Mouse (Mus musculus) intestine, postnatal 0 days (tissue): ENCODE results near the gene Drc3. TPM values are rescaled to one million over a fixed set of nuclear protein-coding genes. Genes with fewer than 3 reads are reported as not detected.
A peak's percentile ranks its signal among the peaks of the same experiment; 100 is the strongest.

Experiments
- ATAC-seq: fragments of 200-750 bp; cut with Nextera tagmentation; 2 replicates; pipeline ENCODE4 v1.8.0; 2017; ENCODE audit warnings: mild to moderate bottlenecking, moderate TSS enrichment, moderate library complexity
- H3K27ac ChIP-seq: fragments of 300-500 bp; sonication (generic); 2 replicates; pipeline ENCODE4 v1.5.1; 2014; ENCODE audit warnings: mild to moderate bottlenecking, low read depth, low read length, moderate library complexity
- H3K27me3 ChIP-seq: fragments of 300-500 bp; sonication (generic); replicated peaks from 2 replicates; pipeline ENCODE4 v1.6.1; 2014; ENCODE audit warnings: low read length, mixed read lengths; ENCODE audit not compliant: control insufficient read depth, insufficient read depth
- H3K36me3 ChIP-seq: fragments of 300-500 bp; sonication (generic); 2 replicates; pipeline ENCODE4 v1.6.1; 2014; ENCODE audit warnings: mild to moderate bottlenecking, moderate library complexity; ENCODE audit not compliant: control insufficient read depth, insufficient read depth
- H3K4me1 ChIP-seq: fragments of 300-500 bp; sonication (generic); replicated peaks from 2 replicates; pipeline ENCODE4 v1.6.1; 2014; ENCODE audit warnings: antibody characterized with exemption, low read length, mixed read lengths; ENCODE audit not compliant: control insufficient read depth, insufficient read depth
- H3K4me2 ChIP-seq: fragments of 300-500 bp; sonication (generic); replicated peaks from 2 replicates; pipeline ENCODE4 v1.6.1; 2014; ENCODE audit warnings: low read depth, mild to moderate bottlenecking, moderate library complexity
- H3K4me3 ChIP-seq: fragments of 300-500 bp; sonication (generic); 2 replicates; pipeline ENCODE4 v1.5.1; 2014; ENCODE audit warnings: low read depth, low read length
- H3K9ac ChIP-seq: fragments of 300-500 bp; sonication (generic); 2 replicates; pipeline ENCODE4 v1.6.1; 2014; ENCODE audit warnings: mild to moderate bottlenecking, low read depth, low read length
- H3K9me3 ChIP-seq: fragments of 300-500 bp; sonication (generic); 2 replicates; pipeline ENCODE4 v1.6.1; 2016; ENCODE audit warnings: mixed run types; ENCODE audit not compliant: control insufficient read depth
- CTCF ChIP-seq: sonication (generic); IDR thresholded peaks from 2 replicates; pipeline ENCODE4 v1.5.1; 2016; ENCODE audit warnings: low read depth, mild to moderate bottlenecking, control low read depth, antibody characterized with exemption, moderate library complexity
- WGBS: fragments of 180-500 bp; shearing (Covaris S2); extraction: QIAGEN DNeasy Blood & Tissue Kit; methylation state at CpG from one replicate; pipeline ENCODE4 v1.1.7; 2014; 5-methylcytosine and 5-hydroxymethylcytosine counted together
- polyA plus RNA-seq: library from polyadenylated mRNA; unstranded; fragments of >200 nt; fragmentation: Nextera tagmentation; extraction: Ambion mirVana; gene quantifications from 2 replicates; pipeline ENCODE4 v1.2.1, GENCODE M21; 2015

Drc3 gene
- polyA plus RNA-seq, 1 experiment from 2014 or later, result 1.7 TPM

GRCm38 (mm10) chr11:60360631-60361201, 7.6 kb downstream of the Drc3 start:
- TF ChIP-seq CTCF, result no peak

GRCm38 (mm10) chr11:60366239-60367019, 13.3 kb downstream of the Drc3 start:
- Histone ChIP-seq H3K4me1 (no peaks in the 10 kb centered on the region), H3K9me3 (no peaks in the 10 kb centered on the region), H3K36me3 (no peaks in the 10 kb centered on the region), H3K4me3 (no peak overlapping the region), H3K9ac (no peak overlapping the region), H3K4me2 (no peak overlapping the region), H3K27ac (no peak overlapping the region), H3K27me3 (no peaks in the 10 kb centered on the region)
- no peak for TF ChIP-seq CTCF
- 43% methylated on average over 16 of the region's 16 CpGs for WGBS
- no peak for ATAC-seq

More at GRCm38 (mm10) chr11:60360631-60361201, 7.6 kb downstream of the Drc3 start:
- H3K4me3 ChIP-seq, result no peak overlapping the region
- H3K9me3 ChIP-seq, result no peaks in the 10 kb centered on the region
- H3K27ac ChIP-seq, result no peak overlapping the region
- H3K27me3 ChIP-seq, result no peaks in the 10 kb centered on the region
- no peaks in the 10 kb centered on the region for H3K4me1 ChIP-seq
- H3K4me2 ChIP-seq, result no peak overlapping the region
- no peak overlapping the region for H3K9ac ChIP-seq
- H3K36me3 ChIP-seq, result no peaks in the 10 kb centered on the region
- WGBS, result 63% methylated on average over 5 of the region's 5 CpGs
- ATAC-seq, result no peak

- H3K27ac ChIP-seq, result no peak overlapping the region
- no peak overlapping the region for H3K4me2 ChIP-seq
- no peak overlapping the region for H3K4me3 ChIP-seq
- TF ChIP-seq CTCF, result peak; percentile 57
- ATAC-seq, result no peak
- H3K27me3 ChIP-seq, result no peaks in the 10 kb centered on the region
- H3K36me3 ChIP-seq, result no peaks in the 10 kb centered on the region
- H3K9ac ChIP-seq, result no peak overlapping the region
- H3K4me1 ChIP-seq, result no peaks in the 10 kb centered on the region
- WGBS, result 57% methylated on average over 3 of the region's 3 CpGs
- H3K9me3 ChIP-seq, result no peaks in the 10 kb centered on the region
Measured at GRCm38 (mm10) chr11:60367256-60367655, 14.1 kb downstream of the Drc3 start.

DNA sequence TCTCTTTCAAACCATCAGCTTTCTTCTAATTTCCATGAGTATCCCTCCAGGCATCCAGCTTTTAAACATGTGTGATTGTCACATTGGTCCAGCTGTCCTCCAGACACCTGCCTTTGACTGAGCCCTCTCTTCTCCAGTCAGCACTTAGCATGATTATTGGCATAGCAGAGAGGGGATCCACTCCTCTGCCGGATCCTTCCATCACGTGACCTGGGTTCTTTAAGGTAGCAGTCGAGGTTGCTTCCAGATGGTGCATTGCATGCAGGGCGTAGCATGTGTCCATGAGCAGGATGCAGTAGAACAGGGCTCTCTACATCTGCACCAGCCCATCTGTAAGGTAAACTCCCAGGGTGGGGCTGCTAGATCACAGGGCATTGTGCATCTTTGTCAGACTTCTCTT, 15.8 kb downstream of the Drc3 start:
- no peaks in the 10 kb centered on the region for H3K36me3 ChIP-seq
- TF ChIP-seq CTCF, result no peak
- ATAC-seq, result no peak
- H3K27ac ChIP-seq, result no peak overlapping the region
- WGBS, result 68% methylated on average over 4 of the region's 4 CpGs
- no peaks in the 10 kb centered on the region for H3K9me3 ChIP-seq
- H3K4me3 ChIP-seq, result no peak overlapping the region
- H3K9ac ChIP-seq, result no peak overlapping the region
- H3K27me3 ChIP-seq, result no peaks in the 10 kb centered on the region
- H3K4me1 ChIP-seq, result no peaks in the 10 kb centered on the region
- H3K4me2 ChIP-seq, result no peak overlapping the region

DNA sequence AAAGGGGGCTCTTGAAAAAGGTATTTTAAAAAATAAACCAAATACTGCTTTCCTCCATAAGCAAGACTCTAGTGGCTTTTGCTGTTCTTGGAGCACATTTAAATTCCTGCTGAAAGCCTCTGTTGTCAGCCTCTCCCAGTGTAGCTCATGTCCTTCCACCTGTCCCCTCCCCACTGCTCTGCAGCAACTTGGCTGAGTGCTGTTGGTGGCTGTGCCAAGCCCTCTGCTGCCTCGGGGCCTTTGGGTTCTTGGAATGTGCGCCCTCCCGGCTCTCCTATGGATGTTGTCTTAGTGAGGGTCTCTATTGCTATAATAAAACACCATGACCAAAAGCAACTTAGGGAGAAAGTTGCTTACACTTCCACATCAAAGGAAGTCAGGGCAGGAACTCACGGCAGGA, 16.3 kb downstream of the Drc3 start:
- no peak overlapping the region for H3K4me2 ChIP-seq
- H3K36me3 ChIP-seq, result no peaks in the 10 kb centered on the region
- H3K4me3 ChIP-seq, result no peak overlapping the region
- H3K27me3 ChIP-seq, result no peaks in the 10 kb centered on the region
- TF ChIP-seq CTCF, result no peak
- 65% methylated on average over 4 of the region's 4 CpGs for WGBS
- ATAC-seq, result no peak
- no peak overlapping the region for H3K9ac ChIP-seq
- H3K4me1 ChIP-seq, result no peaks in the 10 kb centered on the region
- H3K9me3 ChIP-seq, result no peaks in the 10 kb centered on the region
- no peak overlapping the region for H3K27ac ChIP-seq

DNA sequence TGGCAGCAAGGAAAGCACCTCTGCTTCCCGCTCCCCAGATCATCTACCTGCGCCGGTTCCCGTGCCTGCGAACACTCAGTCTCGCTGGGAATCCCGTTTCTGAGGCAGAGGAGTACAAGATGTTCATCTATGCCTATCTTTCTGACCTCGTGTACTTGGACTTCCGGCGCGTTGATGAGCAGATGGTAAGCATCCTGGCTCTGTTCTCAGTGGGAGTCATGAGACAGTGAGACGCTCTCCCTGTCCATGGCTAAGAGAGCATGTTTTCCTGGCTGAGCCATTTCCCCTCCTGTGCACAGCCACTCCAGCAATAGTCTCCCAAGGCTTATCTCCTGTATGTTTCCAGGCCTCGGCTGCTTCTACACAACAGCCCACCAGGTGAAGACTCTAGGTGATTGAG, 17.3 kb downstream of the Drc3 start:
- WGBS, result 77% methylated on average over 13 of the region's 13 CpGs
- no peak for TF ChIP-seq CTCF

More for the DNA sequence above, 17.3 kb downstream of the Drc3 start:
- no peaks in the 10 kb centered on the region for H3K27me3 ChIP-seq
- H3K27ac ChIP-seq, result no peak overlapping the region
- no peaks in the 10 kb centered on the region for H3K4me1 ChIP-seq
- no peak for ATAC-seq
- no peak overlapping the region for H3K9ac ChIP-seq
- no peak overlapping the region for H3K4me3 ChIP-seq
- no peaks in the 10 kb centered on the region for H3K9me3 ChIP-seq
- H3K4me2 ChIP-seq, result no peak overlapping the region
- H3K36me3 ChIP-seq, result no peaks in the 10 kb centered on the region
